Mouse (Mus musculus) lung, adult 2 months (tissue): ENCODE measurements around the gene Lonp2.

Experiments used
- CTCF ChIP-seq: fragments of 200-500 bp; IDR thresholded peaks from 2 replicates; pipeline ENCODE4 v1.5.1; 2011; ENCODE audit warnings: mild to moderate bottlenecking, low read length, control low read depth; ENCODE audit not compliant: insufficient read depth
- POLR2A ChIP-seq: fragments of 200-500 bp; IDR thresholded peaks from 2 replicates; pipeline ENCODE4 v1.6.1; 2011; ENCODE audit warnings: low read depth, mild to moderate bottlenecking, control low read depth, low read length, borderline replicate concordance; ENCODE audit errors: extremely low read depth

DNA sequence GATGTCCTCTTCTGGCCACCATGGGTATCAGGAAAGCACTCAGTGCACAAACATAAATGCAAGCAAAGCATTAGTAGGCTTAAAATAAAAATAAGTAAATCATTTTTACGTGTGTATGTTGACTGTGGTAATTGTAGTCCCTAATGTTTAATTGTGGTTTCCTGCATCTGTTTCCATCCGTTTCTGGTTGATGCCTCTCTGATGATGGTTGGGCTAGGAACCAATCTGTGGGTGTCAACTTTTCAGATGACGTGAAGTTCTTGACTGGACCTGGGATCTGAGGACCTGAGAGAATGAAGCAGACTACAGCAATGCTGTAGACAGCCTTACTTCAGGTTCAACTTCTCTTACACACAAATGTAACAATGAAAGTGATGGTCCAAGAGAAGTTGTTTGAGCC, 19.2 kb upstream of the Lonp2 start:
- TF ChIP-seq POLR2A (no peak), CTCF (no peak)
